Mouse (Mus musculus) limb, embryonic 14.5 days (tissue): ENCODE measurements around the gene Lgals2. TPM values are rescaled to one million over a fixed set of nuclear protein-coding genes. Genes with fewer than 3 reads are reported as not detected.

Source experiments
- ATAC-seq: fragments of 200-750 bp; cut with Nextera tagmentation; 2 replicates; pipeline ENCODE4 v1.8.0; 2017; ENCODE audit warnings: low read depth, moderate number of reproducible peaks, moderate TSS enrichment; ENCODE audit not compliant: low FRiP score
- DNase-seq: peaks from one replicate; pipeline ENCODE4 v3.0.0-alpha.2; 2015; ENCODE audit warnings: low spot score
- H3K27ac ChIP-seq: fragments of 300-500 bp; sonication (generic); replicated peaks from 2 replicates; pipeline ENCODE4 v1.5.1; 2014; ENCODE audit warnings: low read depth, mild to moderate bottlenecking, low read length, moderate library complexity, mixed read lengths
- H3K27me3 ChIP-seq: fragments of 300-500 bp; sonication (generic); 2 replicates; pipeline ENCODE4 v1.6.1; 2014; ENCODE audit warnings: low read length, mixed read lengths; ENCODE audit not compliant: control insufficient read depth, insufficient read depth
- H3K36me3 ChIP-seq: fragments of 300-500 bp; sonication (generic); 2 replicates; pipeline ENCODE4 v1.6.1; 2014; ENCODE audit warnings: mild to moderate bottlenecking, low read length, moderate library complexity, mixed read lengths; ENCODE audit not compliant: control insufficient read depth, insufficient read depth
- H3K4me1 ChIP-seq: fragments of 300-500 bp; sonication (generic); 2 replicates; pipeline ENCODE4 v1.6.1; 2014; ENCODE audit warnings: antibody characterized with exemption, low read length, mixed read lengths; ENCODE audit not compliant: control insufficient read depth, insufficient read depth
- H3K4me2 ChIP-seq: fragments of 300-500 bp; sonication (generic); replicated peaks from 2 replicates; pipeline ENCODE4 v1.6.1; 2014; ENCODE audit warnings: low read depth, mild to moderate bottlenecking, low read length, moderate library complexity; ENCODE audit not compliant: severe bottlenecking
- H3K4me3 ChIP-seq: fragments of 300-500 bp; sonication (generic); replicated peaks from 2 replicates; pipeline ENCODE4 v1.5.1; 2014; ENCODE audit warnings: low read length
- H3K9ac ChIP-seq: fragments of 300-500 bp; sonication (generic); 2 replicates; pipeline ENCODE4 v1.6.1; 2014; ENCODE audit warnings: mild to moderate bottlenecking, low read depth, low read length, moderate library complexity; ENCODE audit not compliant: severe bottlenecking
- H3K9me3 ChIP-seq: fragments of 300-500 bp; sonication (generic); 2 replicates; pipeline ENCODE4 v1.6.1; 2016; ENCODE audit warnings: low read length; ENCODE audit not compliant: control insufficient read depth
- POLR2A ChIP-seq: fragments of 200-500 bp; IDR thresholded peaks from 2 replicates; pipeline ENCODE4 v1.8.0; 2012; ENCODE audit warnings: inconsistent platforms, mild to moderate bottlenecking, moderate library complexity, borderline replicate concordance; ENCODE audit not compliant: insufficient read depth, insufficient read length; ENCODE audit errors: extremely low read depth
- WGBS: fragments of 180-500 bp; shearing (Covaris S2); extraction: QIAGEN DNeasy Blood & Tissue Kit; methylation state at CpG from one replicate; pipeline ENCODE4 v1.1.7; 2014; 5-methylcytosine and 5-hydroxymethylcytosine counted together
- polyA plus RNA-seq, 2 experiments: library from polyadenylated mRNA; depleted of rRNA in 1 of 2; stranded (reverse) in 1 of 2; unstranded in 1 of 2; fragments of >200 nt; fragmentation: Nextera tagmentation in 1 of 2; extraction: Ambion mirVana in 1 of 2; gene quantifications; 2 replicates each; pipeline versions ENCODE4 v1.2.1 to v1.2.3; 2012 to 2014

The Lgals2 gene
- polyA plus RNA-seq, 2 experiments: 0.58 to 0.65 TPM

DNA sequence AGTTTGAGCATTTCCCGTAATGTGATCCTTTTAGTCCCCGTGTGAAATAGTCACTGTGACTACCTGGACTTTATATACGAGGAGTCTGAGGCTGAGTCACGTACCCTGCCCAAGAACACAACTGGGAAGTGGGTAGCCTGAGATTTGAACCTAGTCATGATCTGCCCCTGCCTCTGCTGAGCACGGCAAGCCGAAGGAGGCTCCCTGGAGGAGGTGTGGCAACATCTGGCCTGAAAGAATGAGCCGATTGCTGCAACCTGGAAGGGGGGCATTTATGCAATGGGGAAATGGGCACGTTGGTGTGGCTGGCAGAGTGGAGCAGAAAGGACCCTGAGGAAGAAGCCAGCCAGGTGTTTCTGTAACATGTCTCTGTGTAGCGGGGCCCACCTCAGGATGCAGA, 45.6 kb downstream of the Lgals2 start:
- Histone ChIP-seq H3K36me3 (no peaks in the 10 kb centered on the region), H3K27me3 (peaks cover 7% of the 10 kb centered on the region), H3K4me3 (no peak overlapping the region), H3K4me2 (no peak overlapping the region), H3K27ac (no peak overlapping the region), H3K9ac (no peak overlapping the region), H3K4me1 (peaks cover 10% of the 10 kb centered on the region; the same call in 1 of the 2 replicates), H3K9me3 (no peaks in the 10 kb centered on the region)
- DNase-seq: no peak
- WGBS: 36% methylated on average over 9 of the region's 9 CpGs
- no peak for ATAC-seq
- TF ChIP-seq POLR2A: no peak

DNA sequence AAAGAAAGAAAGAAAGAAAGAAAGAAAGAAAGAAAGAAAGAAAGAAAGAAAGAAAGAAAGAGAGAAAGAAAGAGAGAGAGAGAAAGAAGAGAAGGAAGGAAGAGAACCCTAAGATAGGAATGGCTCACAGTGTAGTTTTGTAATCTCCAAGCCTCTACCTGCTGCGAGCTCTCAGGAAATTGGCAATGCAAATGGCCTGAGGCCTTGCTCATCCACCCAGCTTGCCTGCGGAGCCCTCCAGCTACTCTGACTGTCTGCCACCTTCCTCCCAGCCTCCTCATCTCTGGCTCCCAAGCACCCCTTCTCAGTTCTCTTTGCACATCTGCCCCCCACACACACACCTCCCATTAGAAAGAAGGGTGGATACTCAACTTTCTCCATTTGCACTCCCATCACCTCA, 46.3 kb downstream of the Lgals2 start:
- no peak for ATAC-seq
- H3K36me3 ChIP-seq: no peaks in the 10 kb centered on the region
- H3K4me1 ChIP-seq: peaks cover 10% of the 10 kb centered on the region; the same call in 1 of the 2 replicates
- no peak overlapping the region for H3K4me3 ChIP-seq
- no peak overlapping the region for H3K4me2 ChIP-seq
- WGBS: 82% methylated on average over 2 of the region's 2 CpGs
- DNase-seq: no peak
- H3K9ac ChIP-seq: no peak overlapping the region
- H3K27me3 ChIP-seq: peaks cover 15% of the 10 kb centered on the region
- H3K27ac ChIP-seq: no peak overlapping the region
- no peaks in the 10 kb centered on the region for H3K9me3 ChIP-seq
- no peak for TF ChIP-seq POLR2A

DNA sequence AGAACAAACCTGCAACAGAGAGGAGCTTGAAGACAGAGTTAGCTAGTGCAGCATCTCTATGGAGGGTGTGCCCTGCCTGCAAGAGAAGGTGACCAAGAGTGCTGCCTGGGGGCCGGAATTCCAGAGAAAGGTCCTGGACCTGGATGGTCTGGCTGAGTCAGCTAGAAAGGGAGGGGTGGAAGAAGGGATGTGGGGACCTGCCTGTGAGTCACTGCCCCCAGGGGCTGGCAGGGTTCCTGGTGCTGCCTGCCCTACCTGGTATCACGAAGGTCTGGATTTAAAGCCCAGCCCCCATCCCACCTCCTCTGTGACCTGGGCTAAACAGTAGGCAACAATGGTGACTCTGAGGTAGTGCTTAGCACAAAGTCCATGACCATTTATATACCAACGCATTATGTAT, 48.2 kb downstream of the Lgals2 start:
- ATAC-seq (no peak), DNase-seq (no peak)
- H3K4me3 ChIP-seq: no peak overlapping the region
- no peak overlapping the region for H3K9ac ChIP-seq
- H3K4me2 ChIP-seq: no peak overlapping the region
- H3K36me3 ChIP-seq: no peaks in the 10 kb centered on the region
- WGBS: 52% methylated on average over 3 of the region's 3 CpGs
- H3K27me3 ChIP-seq: peaks cover 33% of the 10 kb centered on the region
- H3K4me1 ChIP-seq: peaks cover 13% of the 10 kb centered on the region
- H3K27ac ChIP-seq: no peak overlapping the region
- no peak for TF ChIP-seq POLR2A
- H3K9me3 ChIP-seq: no peaks in the 10 kb centered on the region

DNA sequence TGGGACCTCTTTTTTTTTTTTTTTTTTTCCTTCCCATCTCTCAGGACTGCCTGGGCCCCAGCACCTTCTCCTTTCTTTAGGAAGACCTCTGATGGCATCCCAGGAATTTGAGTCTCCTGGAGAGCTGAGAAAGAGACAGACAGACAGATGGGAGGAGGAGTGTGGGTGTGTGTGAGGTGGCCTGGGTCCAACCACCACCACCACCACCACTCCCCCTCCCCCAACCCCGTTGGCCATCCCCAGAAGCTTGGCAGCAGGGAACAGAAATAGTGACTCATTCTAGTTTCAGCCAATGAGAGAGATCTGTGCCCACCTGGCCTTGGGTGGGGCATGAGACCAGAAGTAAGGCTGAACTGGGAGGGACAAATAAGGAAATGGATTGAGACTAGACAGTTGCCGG, 48.7 kb downstream of the Lgals2 start:
- Histone ChIP-seq H3K36me3 (no peaks in the 10 kb centered on the region), H3K9me3 (no peaks in the 10 kb centered on the region), H3K4me2 (no peak overlapping the region), H3K4me1 (peaks cover 13% of the 10 kb centered on the region), H3K4me3 (no peak overlapping the region), H3K27me3 (peaks cover 39% of the 10 kb centered on the region), H3K9ac (no peak overlapping the region), H3K27ac (no peak overlapping the region)
- no peak for TF ChIP-seq POLR2A
- DNase-seq (no peak), ATAC-seq (no peak)
- 29% methylated on average over 2 of the region's 2 CpGs for WGBS

DNA sequence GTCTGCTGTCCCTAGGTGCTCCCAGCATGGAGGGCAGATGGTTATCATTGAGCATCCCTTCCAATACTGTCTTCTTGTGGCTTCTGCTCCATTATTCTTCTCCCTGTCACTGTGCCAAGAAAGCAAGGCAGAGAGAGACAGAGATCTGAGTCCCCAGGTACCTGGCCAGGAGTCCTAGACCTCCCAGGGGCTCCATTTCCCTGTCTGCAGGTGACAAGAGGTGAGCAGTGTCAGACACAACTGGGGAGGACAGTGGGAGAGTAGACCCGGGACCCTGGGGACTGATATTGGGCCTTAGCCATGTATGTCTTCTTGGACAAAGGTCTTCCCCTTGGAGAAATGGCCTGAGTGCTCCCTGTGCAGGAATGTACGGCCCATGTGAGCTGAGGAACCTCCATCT, 50.0 kb downstream of the Lgals2 start:
- H3K4me1 ChIP-seq: peaks cover 13% of the 10 kb centered on the region
- TF ChIP-seq POLR2A: no peak

DNA sequence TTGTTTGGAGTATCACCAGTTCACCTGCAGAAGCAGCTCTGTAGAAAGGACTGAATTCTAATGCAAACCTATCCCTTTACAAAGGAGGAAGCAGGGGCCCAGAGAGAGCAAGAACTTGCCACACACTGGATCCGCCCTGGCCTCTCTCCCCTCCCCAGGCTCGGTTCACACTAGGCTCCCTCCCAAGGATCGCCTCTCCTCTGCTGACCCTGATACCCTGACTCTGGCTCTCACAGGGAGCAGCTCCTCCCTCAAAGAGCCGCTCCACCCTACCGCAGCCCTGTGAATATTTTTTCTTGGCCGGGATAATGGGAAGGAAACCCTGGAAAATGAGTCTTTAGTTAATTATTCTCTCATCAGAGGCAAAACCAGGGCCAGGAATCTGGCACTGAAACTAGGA, 51.0 kb downstream of the Lgals2 start:
- H3K4me1 ChIP-seq: peaks cover 4% of the 10 kb centered on the region; the same call in 1 of the 2 replicates
- no peak overlapping the region for H3K27ac ChIP-seq

More for the DNA sequence above, 50.0 kb downstream of the Lgals2 start:
- no peaks in the 10 kb centered on the region for H3K9me3 ChIP-seq
- ATAC-seq (no peak), DNase-seq (no peak)
- H3K9ac ChIP-seq: no peak overlapping the region
- H3K36me3 ChIP-seq: no peaks in the 10 kb centered on the region
- 68% methylated on average over 2 of the region's 2 CpGs for WGBS
- no peak overlapping the region for H3K27ac ChIP-seq
- peaks cover 51% of the 10 kb centered on the region for H3K27me3 ChIP-seq
- H3K4me3 ChIP-seq: no peak overlapping the region
- no peak overlapping the region for H3K4me2 ChIP-seq

More for the DNA sequence above, 51.0 kb downstream of the Lgals2 start:
- WGBS: 11% methylated on average over 6 of the region's 6 CpGs
- H3K4me2 ChIP-seq: no peak overlapping the region
- no peak for ATAC-seq
- H3K9me3 ChIP-seq: no peaks in the 10 kb centered on the region
- no peak overlapping the region for H3K9ac ChIP-seq
- no peak for DNase-seq
- H3K27me3 ChIP-seq: peaks cover 57% of the 10 kb centered on the region
- TF ChIP-seq POLR2A: no peak
- H3K4me3 ChIP-seq: no peak overlapping the region
- H3K36me3 ChIP-seq: no peaks in the 10 kb centered on the region
